Mouse (Mus musculus): ENCODE data around the gene Mrpl2.

Gene Mrpl2

GRCm38 (mm10) chr17:46645561-46646321, at the start of gene Mrpl2, which contains the start of gene Klc4:
Gene Mrpl2 (plus strand): TSS chr17:46646229.
Gene Klc4 (minus strand): TSS chr17:46646022.
- DNase-seq: peak; percentile 99

GRCm38 (mm10) chr17:46597956-46598355, 48.1 kb upstream of the Mrpl2 start:
- DNase-seq: no peak

DNA sequence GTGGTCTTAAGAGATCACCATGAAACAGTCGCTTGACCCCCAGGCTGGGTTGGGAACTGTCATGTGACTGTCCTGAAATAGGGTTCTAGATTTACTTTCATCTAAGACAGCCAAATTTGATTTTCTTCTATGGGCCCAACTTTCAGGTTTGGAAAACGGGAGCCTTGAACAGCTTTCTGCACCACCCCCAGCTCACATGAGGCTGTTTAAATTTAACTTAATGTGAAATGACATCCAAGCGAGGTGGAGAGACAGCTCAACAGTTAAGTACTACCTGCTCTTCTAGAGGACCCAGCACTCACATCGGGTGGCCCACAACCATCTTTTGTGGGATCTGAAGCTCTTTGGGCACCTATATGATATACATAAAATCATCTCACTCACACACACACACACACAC, 47.1 kb upstream of the Mrpl2 start:
- no peak for DNase-seq

- DNase-seq: no peak
Observed at GRCm38 (mm10) chr17:46600569-46600968, 45.5 kb upstream of the Mrpl2 start.

DNA sequence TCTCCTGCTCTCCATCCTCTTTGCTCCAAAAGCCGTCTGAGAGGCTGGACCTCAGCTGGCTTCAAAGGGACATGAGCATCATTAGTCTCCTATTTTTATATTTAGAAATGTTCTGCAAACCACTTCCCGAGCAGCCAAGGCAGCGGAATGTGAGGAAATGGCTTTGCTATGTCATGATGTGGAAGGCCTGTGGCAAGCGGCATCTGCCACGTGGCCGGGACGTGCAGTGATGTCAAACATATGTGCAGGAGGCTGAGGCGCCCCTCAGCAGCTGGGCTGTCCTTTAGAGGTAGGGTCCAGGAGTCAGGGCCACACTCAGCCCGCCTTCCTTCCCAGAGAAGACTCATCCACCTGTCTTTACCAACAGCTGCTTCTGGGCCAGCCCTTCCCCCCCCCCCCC, 43.8 kb upstream of the Mrpl2 start:
- no peak for DNase-seq

- DNase-seq: no peak
Observed at GRCm38 (mm10) chr17:46603229-46603628, 42.8 kb upstream of the Mrpl2 start.

DNA sequence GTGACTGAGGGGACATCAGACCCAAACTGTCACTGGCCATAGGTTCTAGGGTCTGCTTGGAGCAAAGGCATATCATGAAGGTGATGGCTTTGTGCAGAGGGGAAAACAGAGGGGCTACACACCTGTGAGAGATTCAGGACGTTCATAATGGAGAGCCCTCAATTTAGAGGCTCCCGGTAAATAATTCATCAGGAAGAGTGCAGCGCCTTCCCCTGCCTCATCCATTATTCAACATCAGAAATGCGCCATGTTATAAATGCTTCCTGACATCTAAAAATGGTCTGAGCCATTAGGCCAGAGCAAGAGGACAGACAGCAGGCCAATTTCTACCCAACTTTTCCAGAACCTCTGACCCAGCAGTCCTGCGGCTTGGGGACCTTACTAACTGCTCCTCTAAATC, 40.9 kb upstream of the Mrpl2 start:
- DNase-seq: no peak

DNA sequence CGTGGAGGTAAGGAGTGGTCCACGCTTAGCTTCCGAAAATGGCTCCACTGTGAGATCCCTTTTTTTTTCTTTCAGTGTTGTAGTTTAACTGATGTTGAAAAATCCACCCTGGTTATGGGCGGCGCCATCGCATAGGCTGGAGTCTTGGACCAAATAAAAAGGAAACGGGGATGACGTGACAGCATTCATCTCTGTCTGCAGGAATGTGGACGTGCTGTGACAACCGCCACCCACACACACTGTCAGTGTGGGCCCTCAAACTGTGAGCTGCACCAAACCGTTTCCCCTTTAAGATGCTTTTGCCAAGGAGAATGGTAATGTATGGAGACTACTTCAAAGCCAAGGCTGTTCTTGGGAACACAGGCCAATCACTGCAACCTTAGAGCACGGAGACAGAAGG, 40.0 kb upstream of the Mrpl2 start:
- no peak for DNase-seq

GRCm38 (mm10) chr17:46609721-46610514, 36.1 kb upstream of the Mrpl2 start:
- DNase-seq: no peak

GRCm38 (mm10) chr17:46611316-46611715, 34.7 kb upstream of the Mrpl2 start:
- no peak for DNase-seq

DNA sequence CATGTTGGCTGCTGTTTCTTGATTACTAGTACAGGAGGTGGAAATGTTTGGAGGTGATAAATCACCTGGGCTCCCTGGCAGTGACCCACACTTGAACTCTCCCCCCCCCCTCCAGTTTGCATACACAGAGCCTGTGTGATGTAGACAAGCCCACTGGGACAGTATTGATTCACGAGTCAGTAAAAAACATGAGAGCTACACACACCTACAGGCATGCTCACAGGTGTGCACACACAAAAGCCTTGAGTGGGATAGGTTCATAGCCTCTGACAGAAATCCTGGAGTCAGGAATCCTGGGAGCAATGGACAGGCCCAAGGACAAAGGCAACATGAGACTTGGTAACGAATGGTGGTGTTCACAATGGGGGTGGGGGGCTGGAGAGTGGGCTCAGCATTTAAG, 33.8 kb upstream of the Mrpl2 start:
- DNase-seq: no peak

- DNase-seq: no peak
Observed at GRCm38 (mm10) chr17:46612820-46613219, 33.2 kb upstream of the Mrpl2 start.

DNA sequence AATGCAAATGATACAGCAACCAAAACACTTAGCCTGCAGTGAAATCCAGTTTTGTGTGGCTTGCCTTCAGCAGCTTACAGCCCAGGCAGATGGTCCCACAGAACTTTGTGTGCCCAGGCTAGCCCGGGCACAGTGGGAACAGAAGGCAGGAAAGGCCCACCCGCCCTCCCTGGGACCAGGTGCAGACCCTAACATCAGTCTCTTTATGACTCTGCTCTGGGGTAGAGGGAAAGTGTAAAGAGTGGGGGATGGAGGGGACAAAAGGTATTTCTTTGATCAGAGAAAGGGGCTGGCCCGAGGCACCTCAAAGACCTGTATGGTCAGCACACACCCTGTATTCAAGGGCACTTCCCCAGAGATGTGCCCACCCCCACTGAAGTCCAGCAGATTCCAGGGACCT, 32.8 kb upstream of the Mrpl2 start:
- no peak for DNase-seq

DNA sequence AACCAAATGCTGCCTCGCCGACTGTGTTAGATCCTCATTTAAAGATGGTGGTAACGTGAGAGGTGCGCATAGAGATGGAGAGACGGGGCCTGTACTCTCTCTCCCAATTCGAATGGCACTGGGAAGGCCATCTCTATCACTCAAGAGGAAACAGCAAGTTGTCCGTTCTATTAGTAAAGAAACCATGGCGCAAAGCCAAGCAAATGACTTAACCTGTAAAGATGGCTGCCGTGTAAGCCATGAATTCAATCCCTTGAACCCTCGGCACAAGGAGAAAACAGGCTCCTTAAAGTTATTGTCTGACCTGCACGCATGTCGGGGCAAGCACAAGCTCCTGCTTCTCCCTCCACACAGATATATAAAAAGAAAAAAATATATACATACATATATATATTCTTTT, 28.2 kb upstream of the Mrpl2 start:
- no peak for DNase-seq

DNA sequence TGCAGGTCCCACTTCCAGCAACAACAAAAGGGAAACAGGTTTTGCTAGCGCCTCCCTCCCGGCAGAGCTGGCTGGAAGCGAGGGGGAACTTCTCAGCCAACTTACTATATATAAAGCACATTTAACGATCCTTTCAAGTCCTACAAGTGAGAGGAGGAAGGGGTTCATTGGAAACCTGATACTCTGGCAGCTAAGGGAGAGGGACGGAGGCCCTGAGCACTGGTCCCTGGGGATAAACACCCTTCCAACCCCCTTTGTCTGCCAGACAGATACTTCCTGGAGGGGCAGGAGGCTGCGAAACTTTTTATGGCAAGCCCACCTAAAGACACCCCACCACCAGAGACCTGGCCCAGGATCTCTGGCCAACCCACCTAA, 27.6 kb upstream of the Mrpl2 start:
- DNase-seq: no peak

DNA sequence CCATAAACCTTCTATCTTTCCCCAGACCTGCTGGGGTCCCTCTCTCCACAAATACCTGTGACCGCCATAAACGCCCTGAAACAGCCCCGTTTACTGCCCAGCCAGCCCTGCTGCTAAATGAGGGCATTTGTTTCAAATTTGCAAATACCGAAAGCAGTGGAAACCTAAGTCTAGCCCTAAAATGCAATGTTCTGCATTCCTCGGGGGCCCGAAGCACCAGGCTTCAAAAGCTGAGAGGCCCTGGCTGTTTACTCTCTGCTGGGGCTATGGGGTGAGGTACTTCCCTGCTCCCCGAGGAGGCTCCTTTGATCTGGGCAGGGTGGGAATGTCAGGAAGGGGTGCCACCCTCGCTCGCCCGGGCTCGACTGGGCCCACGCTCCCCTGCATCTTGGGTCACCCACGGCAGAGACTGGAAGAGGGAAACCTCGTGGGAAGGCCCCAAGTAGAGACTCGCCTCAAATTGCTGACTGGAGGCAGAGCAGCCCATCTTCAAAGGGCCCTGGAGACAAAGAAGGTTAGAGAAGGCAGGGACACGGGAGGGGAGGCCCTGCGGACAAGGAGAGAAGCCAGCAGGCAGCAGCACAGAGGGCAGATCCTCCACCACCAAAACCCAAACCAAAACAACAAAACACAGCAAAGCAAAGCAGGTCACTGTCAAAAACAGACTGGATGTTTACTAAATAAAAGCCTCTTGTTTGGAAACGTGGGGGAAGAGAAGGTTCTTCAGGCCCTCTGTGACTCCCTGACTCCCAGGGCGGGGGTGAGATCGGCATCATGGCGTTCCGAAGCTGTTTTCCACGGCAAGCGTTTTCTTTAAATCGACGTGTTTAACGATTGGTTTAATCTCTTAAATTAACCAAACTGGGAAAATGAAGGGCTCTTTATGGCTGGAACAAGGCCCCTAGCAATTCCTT, 27.0 kb upstream of the Mrpl2 start:
- DNase-seq: no peak

- DNase-seq: no peak
Observed at GRCm38 (mm10) chr17:46619683-46620357, 26.2 kb upstream of the Mrpl2 start.

DNA sequence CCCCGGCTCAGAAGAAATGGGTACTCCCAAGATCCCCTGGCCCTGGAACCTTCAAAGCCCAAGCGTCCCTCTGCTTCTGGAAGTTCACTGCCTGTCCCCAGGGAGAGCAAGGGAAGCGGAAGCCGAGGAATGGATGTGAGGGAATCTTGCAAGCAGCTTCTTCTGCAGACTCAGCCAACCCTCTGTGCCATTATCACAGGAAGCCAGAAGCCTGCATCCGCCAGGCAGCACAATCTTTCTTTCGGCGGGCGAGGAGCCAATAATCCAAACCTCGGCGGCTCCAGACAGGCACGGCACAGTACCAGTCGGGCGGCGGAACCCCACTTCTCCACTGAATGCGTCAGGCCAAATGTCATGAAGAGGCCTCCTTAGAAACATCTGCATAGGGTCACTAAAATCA, 24.7 kb upstream of the Mrpl2 start:
- DNase-seq: no peak

DNA sequence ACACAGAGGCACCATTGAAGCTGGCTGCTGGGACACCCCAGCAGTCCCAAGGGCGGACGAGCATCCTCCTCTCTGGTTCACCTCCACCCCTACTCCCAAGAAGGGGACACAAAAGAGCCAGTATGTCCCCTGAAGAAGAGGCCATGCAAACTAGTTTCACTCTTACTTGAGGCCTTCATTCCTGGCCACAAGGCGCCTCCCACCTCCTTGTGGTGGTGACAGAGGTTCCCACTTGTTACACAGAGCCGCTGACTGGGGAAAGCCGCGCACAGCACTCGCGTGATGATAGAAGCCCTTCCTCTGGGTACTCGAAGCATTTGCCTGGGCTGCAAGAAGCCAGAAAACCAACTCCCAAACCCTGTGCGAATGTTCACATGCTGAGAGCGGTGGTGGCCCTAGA, 23.8 kb upstream of the Mrpl2 start:
- no peak for DNase-seq

- DNase-seq: no peak
Observed at GRCm38 (mm10) chr17:46623819-46624557, 22.0 kb upstream of the Mrpl2 start.

DNA sequence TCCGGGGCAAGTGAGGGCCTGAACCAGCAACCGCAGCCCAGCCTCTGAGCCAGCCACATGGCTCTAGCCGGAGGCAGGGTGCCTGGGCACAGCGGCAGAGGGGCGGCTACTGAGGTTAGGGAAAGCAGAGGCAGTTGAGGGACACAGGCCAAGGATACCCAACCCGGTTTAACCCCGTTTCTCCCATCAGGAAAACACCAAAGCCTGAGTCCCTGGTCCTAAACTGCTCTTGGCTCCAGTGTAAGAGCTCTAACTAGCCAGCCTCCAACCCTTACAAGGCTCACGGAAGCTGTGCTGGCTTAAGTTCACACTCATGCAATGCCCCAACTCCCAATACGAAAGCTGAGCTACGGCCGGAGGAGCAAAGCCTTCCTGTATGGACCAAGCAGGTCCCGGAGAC, 21.4 kb upstream of the Mrpl2 start:
- no peak for DNase-seq

GRCm38 (mm10) chr17:46627409-46627808, 18.6 kb upstream of the Mrpl2 start:
- no peak for DNase-seq
